Mouse (Mus musculus): ENCODE measurements around the gene Mthfd1l. TPM values are rescaled to one million over a fixed set of nuclear protein-coding genes. Genes with fewer than 3 reads are reported as not detected.
A peak's percentile ranks its signal among the peaks of the same experiment; 100 is the strongest.
"Not testable (repeated sequence)": the region's sequence is repeated elsewhere in the genome, so short reads cannot be mapped to it uniquely, and the experiment has no call there.

The Mthfd1l gene
- polyA plus RNA-seq, 1 experiment from 2014 or later = 14.6 TPM

GRCm38 (mm10) chr10:4071069-4071844 is 98.3 kb downstream of the Mthfd1l start:
- Histone ChIP-seq H3K9me3 (no peaks in the 10 kb centered on the region), H3K4me1 (no peaks in the 10 kb centered on the region), H3K4me2 (no peak overlapping the region), H3K27me3 (replicated peaks) (no peaks in the 10 kb centered on the region), H3K9ac (no peak overlapping the region), H3K27ac (no peak overlapping the region), H3K4me3 (replicated peaks) (no peak overlapping the region), H3K36me3 (no peaks in the 10 kb centered on the region)
- 78% methylated on average over 8 of the region's 8 CpGs for WGBS
- no peak for ATAC-seq (ENCODE audit: insufficient read depth, low FRiP score, low read depth)

DNA sequence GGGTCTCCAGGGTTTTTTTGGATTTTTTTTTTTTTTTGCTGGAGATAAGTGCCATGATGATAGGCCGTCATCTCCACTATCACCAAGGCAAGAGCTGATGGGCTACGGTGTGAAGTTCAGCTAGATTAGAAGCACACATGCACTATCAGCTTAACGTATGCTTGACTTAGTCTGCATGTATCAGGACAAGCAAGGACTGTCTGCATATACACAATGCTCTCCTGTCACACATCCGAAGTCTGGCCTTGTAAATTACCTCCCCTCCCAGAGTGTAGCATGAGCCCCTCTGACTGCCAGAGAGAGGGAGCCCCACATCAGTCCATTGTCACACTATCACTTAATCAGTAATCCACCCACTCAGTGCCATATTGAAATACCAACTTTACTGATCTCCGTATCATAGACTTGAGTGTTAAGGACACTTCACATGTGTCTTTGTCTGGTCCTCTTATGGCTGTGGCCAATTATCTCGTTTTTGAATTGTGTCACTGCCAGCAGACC is 99.0 kb downstream of the Mthfd1l start:
- WGBS = 82% methylated on average over 6 of the region's 6 CpGs
- H3K27me3 ChIP-seq (replicated peaks) = no peaks in the 10 kb centered on the region
- ATAC-seq (ENCODE audit: insufficient read depth, low FRiP score, low read depth) = no peak
- H3K4me1 ChIP-seq = no peaks in the 10 kb centered on the region
- no peaks in the 10 kb centered on the region for H3K36me3 ChIP-seq
- H3K4me2 ChIP-seq = no peak overlapping the region
- no peak overlapping the region for H3K27ac ChIP-seq
- no peaks in the 10 kb centered on the region for H3K9me3 ChIP-seq
- no peak overlapping the region for H3K4me3 ChIP-seq (replicated peaks)
- no peak overlapping the region for H3K9ac ChIP-seq

DNA sequence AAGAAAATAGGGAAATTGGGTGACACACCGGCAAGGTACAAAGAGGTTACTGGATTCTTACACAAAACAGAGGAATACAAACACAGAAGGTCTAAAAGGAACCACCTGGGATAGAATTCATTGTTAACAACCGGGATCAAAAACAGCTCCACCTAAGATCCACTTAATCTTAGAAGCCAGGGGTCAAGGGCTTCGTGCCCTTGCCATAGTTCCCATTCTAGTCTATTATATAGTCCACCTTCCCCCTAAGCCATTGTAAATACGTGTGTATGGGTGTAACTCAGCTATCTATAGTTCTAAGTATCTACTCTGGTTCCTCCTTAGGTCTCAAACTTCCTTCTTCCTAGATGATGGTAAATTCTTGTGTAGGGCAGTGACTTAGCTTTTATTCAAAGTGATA is 99.6 kb downstream of the Mthfd1l start:
- WGBS = 78% methylated on average over 4 of the region's 4 CpGs
- H3K9ac ChIP-seq; H3K27me3 ChIP-seq (replicated peaks); H3K9me3 ChIP-seq; ATAC-seq (ENCODE audit: insufficient read depth, low FRiP score, low read depth); H3K4me1 ChIP-seq; H3K27ac ChIP-seq; H3K4me3 ChIP-seq (replicated peaks); H3K36me3 ChIP-seq; H3K4me2 ChIP-seq: not testable (repeated sequence)

GRCm38 (mm10) chr10:4078220-4078840 is 105.4 kb downstream of the Mthfd1l start:
- peak overlapping the region; percentile 85; the same call in 1 of the 2 replicates for H3K27ac ChIP-seq
- H3K27me3 ChIP-seq (replicated peaks) = no peaks in the 10 kb centered on the region
- no peaks in the 10 kb centered on the region for H3K9me3 ChIP-seq
- H3K9ac ChIP-seq = no peak overlapping the region
- no peak for ATAC-seq (ENCODE audit: insufficient read depth, low FRiP score, low read depth)
- H3K36me3 ChIP-seq = no peaks in the 10 kb centered on the region
- no peak overlapping the region for H3K4me2 ChIP-seq
- no peak overlapping the region for H3K4me3 ChIP-seq (replicated peaks)
- WGBS = 76% methylated on average over 9 of the region's 9 CpGs
- peaks cover 18% of the 10 kb centered on the region for H3K4me1 ChIP-seq

DNA sequence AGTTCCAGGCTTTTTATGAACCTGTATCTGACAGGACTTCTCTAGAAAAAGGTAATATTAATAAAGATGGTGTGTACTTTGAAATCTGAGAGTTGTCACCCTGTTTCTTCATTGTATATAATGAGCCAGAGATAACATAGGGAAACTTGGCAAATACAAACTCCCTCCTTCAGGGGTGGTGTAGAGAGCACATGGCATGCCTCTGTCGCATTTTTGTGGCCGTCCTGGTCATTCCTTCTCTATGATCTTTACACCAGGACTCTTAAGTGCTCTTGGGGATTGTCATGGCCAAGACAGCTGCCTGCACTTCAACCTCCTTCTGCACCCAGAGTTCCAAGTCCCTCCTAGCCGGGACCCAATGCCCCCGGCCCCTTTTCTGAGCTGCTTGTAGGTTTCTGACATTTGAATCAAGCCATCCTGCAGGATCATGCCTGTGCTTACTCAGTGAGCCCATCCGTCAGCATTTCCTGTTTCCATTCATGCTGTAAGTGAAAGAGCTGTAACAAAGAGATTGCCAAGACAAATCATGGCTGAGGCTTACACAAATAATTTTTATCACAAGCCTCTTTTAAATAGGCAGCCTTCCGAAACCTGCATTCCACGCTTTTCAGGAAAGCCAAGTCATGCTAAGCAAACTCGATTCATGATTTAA is 106.2 kb downstream of the Mthfd1l start:
- H3K27me3 ChIP-seq (replicated peaks) = no peaks in the 10 kb centered on the region
- no peaks in the 10 kb centered on the region for H3K36me3 ChIP-seq
- WGBS = 29% methylated on average over 8 of the region's 8 CpGs
- no peak overlapping the region; the same call in 1 of the 2 replicates for H3K4me2 ChIP-seq
- H3K27ac ChIP-seq = peak overlapping the region; percentile 85
- no peaks in the 10 kb centered on the region for H3K9me3 ChIP-seq
- H3K4me3 ChIP-seq (replicated peaks) = no peak overlapping the region
- ATAC-seq (ENCODE audit: insufficient read depth, low FRiP score, low read depth) = no peak
- peaks cover 18% of the 10 kb centered on the region for H3K4me1 ChIP-seq
- H3K9ac ChIP-seq = no peak overlapping the region

DNA sequence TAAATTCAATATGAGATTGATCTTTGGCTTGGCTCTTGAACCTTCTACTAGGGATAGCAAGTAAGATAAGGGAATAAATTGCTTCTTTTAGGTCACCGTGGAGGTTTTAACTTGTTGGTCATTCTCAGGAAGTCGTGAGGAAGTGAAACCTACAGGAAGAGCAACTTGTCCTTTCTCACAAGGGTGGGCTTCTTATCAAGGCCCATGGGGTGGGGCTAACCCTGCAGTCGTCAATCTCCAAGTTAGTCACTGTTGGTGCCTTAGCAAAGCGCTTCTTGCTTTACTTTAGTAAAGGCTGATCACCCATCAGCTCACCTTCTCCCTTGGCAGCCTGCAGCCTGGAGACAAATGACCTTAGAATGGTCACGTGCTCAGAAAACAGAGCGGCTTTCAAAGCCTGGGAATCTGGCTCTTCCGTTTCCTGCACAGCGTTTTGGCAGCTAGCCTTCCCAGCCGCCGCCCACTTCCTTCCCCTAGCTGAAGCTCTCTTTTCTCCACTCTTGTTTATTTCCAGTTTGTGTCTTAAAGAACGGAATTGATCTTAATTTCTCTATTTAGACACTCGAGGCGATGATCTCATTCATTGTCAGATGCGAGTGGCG is 106.8 kb downstream of the Mthfd1l start:
- H3K4me2 ChIP-seq = peak overlapping the region; percentile 44
- 21% methylated on average over 15 of the region's 15 CpGs for WGBS
- ATAC-seq (ENCODE audit: insufficient read depth, low FRiP score, low read depth) = peak; percentile 20; the same call in 1 of the 2 replicates

GRCm38 (mm10) chr10:4083609-4084008 is 110.7 kb downstream of the Mthfd1l start:
- no peak overlapping the region for H3K27ac ChIP-seq
- no peaks in the 10 kb centered on the region for H3K27me3 ChIP-seq (replicated peaks)
- H3K4me1 ChIP-seq = peaks cover 15% of the 10 kb centered on the region
- H3K4me2 ChIP-seq = no peak overlapping the region
- H3K9me3 ChIP-seq = no peaks in the 10 kb centered on the region
- no peak overlapping the region for H3K4me3 ChIP-seq (replicated peaks)
- H3K9ac ChIP-seq = no peak overlapping the region
- 87% methylated on average over 9 of the region's 9 CpGs for WGBS
- no peak for ATAC-seq (ENCODE audit: insufficient read depth, low FRiP score, low read depth)
- no peaks in the 10 kb centered on the region for H3K36me3 ChIP-seq

More for the DNA sequence above, 106.8 kb downstream of the Mthfd1l start:
- Histone ChIP-seq H3K9ac (no peak overlapping the region), H3K36me3 (no peaks in the 10 kb centered on the region), H3K4me3 (replicated peaks) (no peak overlapping the region), H3K4me1 (peaks cover 18% of the 10 kb centered on the region), H3K9me3 (no peaks in the 10 kb centered on the region), H3K27me3 (replicated peaks) (no peaks in the 10 kb centered on the region), H3K27ac (peak overlapping the region; percentile 85)

GRCm38 (mm10) chr10:4084907-4085306 is 112.0 kb downstream of the Mthfd1l start:
- H3K4me2 ChIP-seq = no peak overlapping the region
- H3K36me3 ChIP-seq = no peaks in the 10 kb centered on the region
- H3K27ac ChIP-seq = no peak overlapping the region
- 75% methylated on average over 4 of the region's 4 CpGs for WGBS
- H3K9ac ChIP-seq = no peak overlapping the region
- no peak for ATAC-seq (ENCODE audit: insufficient read depth, low FRiP score, low read depth)
- no peaks in the 10 kb centered on the region for H3K9me3 ChIP-seq
- H3K4me3 ChIP-seq (replicated peaks) = no peak overlapping the region
- no peaks in the 10 kb centered on the region for H3K27me3 ChIP-seq (replicated peaks)
- 0 out of 2 replicates have a peak, but pooled peaks cover 3% of the 10 kb centered on the region for H3K4me1 ChIP-seq

DNA sequence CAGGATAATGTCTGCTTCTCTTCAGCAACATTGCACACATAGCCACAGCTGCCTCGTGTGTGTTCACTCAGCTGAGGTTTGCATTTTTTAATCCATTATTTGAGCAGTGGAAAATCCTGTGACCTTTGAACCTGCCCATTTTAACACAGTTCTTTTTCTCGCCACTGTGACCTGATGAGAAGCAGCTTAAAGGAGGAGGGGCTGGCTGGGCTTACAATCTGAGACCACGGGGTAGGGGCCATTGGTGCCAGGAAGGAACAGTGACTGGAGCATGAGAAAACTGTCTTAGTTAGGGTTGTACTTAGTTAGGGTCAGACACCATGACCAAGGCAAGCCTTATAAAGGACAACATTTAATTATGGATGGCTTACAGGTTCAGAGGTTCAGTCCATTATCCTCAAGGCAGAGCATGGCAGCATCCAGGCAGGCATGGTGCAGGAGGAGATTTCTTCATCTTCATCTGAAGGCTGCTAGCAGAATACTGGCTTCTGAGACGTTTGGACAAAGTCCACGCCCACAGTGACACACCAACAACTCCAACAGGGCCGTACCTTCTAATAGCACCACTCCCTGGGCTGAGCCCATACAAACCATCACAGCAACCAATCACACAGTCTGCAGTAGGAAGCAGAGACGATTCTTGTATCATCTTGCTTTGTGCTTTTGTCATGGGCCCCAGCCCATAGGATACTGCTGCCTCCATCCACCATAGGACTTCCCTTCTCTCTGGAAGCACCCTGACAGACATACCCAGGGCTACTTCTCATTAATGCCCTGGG is 112.6 kb downstream of the Mthfd1l start:
- Histone ChIP-seq H3K9ac (no peak overlapping the region), H3K36me3 (peaks cover 2% of the 10 kb centered on the region; the same call in 1 of the 2 replicates), H3K4me3 (replicated peaks) (no peak overlapping the region), H3K4me2 (no peak overlapping the region), H3K9me3 (no peaks in the 10 kb centered on the region), H3K27me3 (replicated peaks) (no peaks in the 10 kb centered on the region), H3K27ac (no peak overlapping the region), H3K4me1 (0 out of 2 replicates have a peak, but pooled peaks cover 3% of the 10 kb centered on the region)
- no peak for ATAC-seq (ENCODE audit: insufficient read depth, low FRiP score, low read depth)
- 58% methylated on average over 7 of the region's 7 CpGs for WGBS

GRCm38 (mm10) chr10:4087563-4087962 is 114.6 kb downstream of the Mthfd1l start:
- H3K9me3 ChIP-seq = no peaks in the 10 kb centered on the region
- WGBS = 86% methylated on average over 3 of the region's 3 CpGs
- ATAC-seq (ENCODE audit: insufficient read depth, low FRiP score, low read depth) = no peak
- no peaks in the 10 kb centered on the region for H3K27me3 ChIP-seq (replicated peaks)
- H3K4me1 ChIP-seq = no peaks in the 10 kb centered on the region
- H3K9ac ChIP-seq = no peak overlapping the region
- no peak overlapping the region for H3K4me3 ChIP-seq (replicated peaks)
- peaks cover 2% of the 10 kb centered on the region; the same call in 1 of the 2 replicates for H3K36me3 ChIP-seq
- no peak overlapping the region for H3K4me2 ChIP-seq
- no peak overlapping the region for H3K27ac ChIP-seq

GRCm38 (mm10) chr10:4088744-4089414 is 116.0 kb downstream of the Mthfd1l start:
- H3K36me3 ChIP-seq = peaks cover 2% of the 10 kb centered on the region; the same call in 1 of the 2 replicates
- H3K27me3 ChIP-seq (replicated peaks) = no peaks in the 10 kb centered on the region
- H3K9me3 ChIP-seq = no peaks in the 10 kb centered on the region
- H3K27ac ChIP-seq = no peak overlapping the region
- WGBS = 67% methylated on average over 7 of the region's 7 CpGs
- no peak overlapping the region for H3K4me2 ChIP-seq
- H3K9ac ChIP-seq = no peak overlapping the region
- no peaks in the 10 kb centered on the region for H3K4me1 ChIP-seq
- H3K4me3 ChIP-seq (replicated peaks) = no peak overlapping the region
- ATAC-seq (ENCODE audit: insufficient read depth, low FRiP score, low read depth) = no peak
